Mouse (Mus musculus) hindbrain, embryonic 14.5 days (tissue): ENCODE results near the gene Pard3b. TPM values are rescaled to one million over a fixed set of nuclear protein-coding genes. Genes with fewer than 3 reads are reported as not detected.

Experiments
- ATAC-seq: fragments of 200-750 bp; cut with Nextera tagmentation; 2 replicates; pipeline ENCODE4 v1.8.0; 2017; ENCODE audit warnings: moderate number of reproducible peaks, mild to moderate bottlenecking, moderate TSS enrichment, moderate library complexity; ENCODE audit not compliant: low FRiP score
- DNase-seq: peaks from one replicate; pipeline ENCODE4 v3.0.0-alpha.2; 2015; ENCODE audit warnings: low spot score
- H3K27ac ChIP-seq: fragments of 300-500 bp; sonication (generic); 2 replicates; pipeline ENCODE4 v1.5.1; 2014; ENCODE audit warnings: mild to moderate bottlenecking, moderate library complexity
- H3K27me3 ChIP-seq: fragments of 300-500 bp; sonication (generic); 2 replicates; pipeline ENCODE4 v1.6.1; 2014; ENCODE audit warnings: mild to moderate bottlenecking, low read length, mixed read lengths; ENCODE audit not compliant: control insufficient read depth, insufficient read depth
- H3K36me3 ChIP-seq: fragments of 300-500 bp; sonication (generic); replicated peaks from 2 replicates; pipeline ENCODE4 v1.6.1; 2014; ENCODE audit not compliant: control insufficient read depth, insufficient read depth
- H3K4me1 ChIP-seq: fragments of 300-500 bp; sonication (generic); replicated peaks from 2 replicates; pipeline ENCODE4 v1.6.1; 2014; ENCODE audit warnings: antibody characterized with exemption, low read length, mixed read lengths; ENCODE audit not compliant: control insufficient read depth, insufficient read depth
- H3K4me2 ChIP-seq: fragments of 300-500 bp; sonication (generic); replicated peaks from 2 replicates; pipeline ENCODE4 v1.6.1; 2014; ENCODE audit warnings: mild to moderate bottlenecking, moderate library complexity
- H3K4me3 ChIP-seq: fragments of 300-500 bp; sonication (generic); replicated peaks from 2 replicates; pipeline ENCODE4 v1.5.1; 2014; ENCODE audit warnings: mild to moderate bottlenecking, low read length
- H3K9ac ChIP-seq: fragments of 300-500 bp; sonication (generic); 2 replicates; pipeline ENCODE4 v1.6.1; 2014
- H3K9me3 ChIP-seq: fragments of 300-500 bp; sonication (generic); 2 replicates; pipeline ENCODE4 v1.6.1; 2016; ENCODE audit warnings: low read length; ENCODE audit not compliant: control insufficient read depth
- WGBS: fragments of 180-500 bp; shearing (Covaris S2); extraction: QIAGEN DNeasy Blood & Tissue Kit; methylation state at CpG from one replicate; pipeline ENCODE4 v1.1.7; 2014; 5-methylcytosine and 5-hydroxymethylcytosine counted together
- polyA plus RNA-seq: library from polyadenylated mRNA; unstranded; fragments of >200 nt; fragmentation: Nextera tagmentation; extraction: Ambion mirVana; gene quantifications from 2 replicates; pipeline ENCODE4 v1.2.1, GENCODE M21; 2014

Gene Pard3b
- polyA plus RNA-seq, 1 experiment from 2014 or later = 12.3 TPM

GRCm38 (mm10) chr1:62654436-62654835 lies 1015.8 kb downstream of the Pard3b start:
- peaks cover 6% of the 10 kb centered on the region; the same call in 1 of the 2 replicates for H3K4me1 ChIP-seq
- no peak overlapping the region for H3K9ac ChIP-seq
- ATAC-seq (no peak), DNase-seq (no peak)
- 66% methylated on average over 6 of the region's 6 CpGs for WGBS
- H3K36me3 ChIP-seq = no peaks in the 10 kb centered on the region
- H3K27me3 ChIP-seq = no peaks in the 10 kb centered on the region
- no peaks in the 10 kb centered on the region for H3K9me3 ChIP-seq
- H3K27ac ChIP-seq = no peak overlapping the region
- no peak overlapping the region for H3K4me2 ChIP-seq
- H3K4me3 ChIP-seq = no peak overlapping the region

DNA sequence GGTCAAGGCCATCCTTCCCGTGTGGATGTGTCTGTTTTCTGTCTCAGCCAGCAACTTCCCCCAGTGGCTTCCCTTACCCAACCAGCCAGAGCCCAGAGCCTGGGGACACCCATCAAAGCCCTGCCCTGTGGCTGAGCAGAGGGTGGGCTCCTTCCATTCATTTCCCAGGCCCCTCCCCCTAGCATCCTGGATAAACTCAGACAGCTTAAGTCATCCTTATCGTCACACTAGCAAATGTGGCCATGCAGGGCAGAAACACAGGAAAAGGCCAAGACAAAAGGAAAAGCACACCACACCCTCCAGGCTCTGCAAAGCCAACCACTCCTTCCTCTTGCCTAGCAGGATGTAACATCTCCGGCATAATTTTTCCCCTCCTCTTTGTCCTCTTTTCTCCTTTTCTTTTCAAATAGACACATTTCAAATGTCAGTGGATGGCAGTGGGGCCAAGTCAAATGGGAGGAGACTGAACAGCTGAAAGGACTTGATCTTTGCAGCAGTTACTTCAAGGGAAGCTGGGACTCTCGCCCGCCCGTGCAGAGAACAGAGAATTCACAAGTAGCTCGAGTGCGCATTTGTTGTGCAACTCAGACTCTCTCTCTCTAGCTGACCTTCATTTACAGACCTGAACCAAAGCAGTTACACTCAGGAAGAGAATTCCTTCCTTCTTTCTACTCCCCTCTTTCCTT lies 1026.5 kb downstream of the Pard3b start:
- ATAC-seq (peak; percentile 51; the same call in 1 of the 2 replicates), DNase-seq (no peak)
- no peaks in the 10 kb centered on the region for H3K4me1 ChIP-seq
- 34% methylated on average over 8 of the region's 8 CpGs for WGBS
- H3K4me2 ChIP-seq = no peak overlapping the region
- H3K27me3 ChIP-seq = no peaks in the 10 kb centered on the region
- no peak overlapping the region for H3K27ac ChIP-seq
- no peak overlapping the region for H3K9ac ChIP-seq
- no peaks in the 10 kb centered on the region for H3K36me3 ChIP-seq
- H3K9me3 ChIP-seq = no peaks in the 10 kb centered on the region
- H3K4me3 ChIP-seq = no peak overlapping the region

DNA sequence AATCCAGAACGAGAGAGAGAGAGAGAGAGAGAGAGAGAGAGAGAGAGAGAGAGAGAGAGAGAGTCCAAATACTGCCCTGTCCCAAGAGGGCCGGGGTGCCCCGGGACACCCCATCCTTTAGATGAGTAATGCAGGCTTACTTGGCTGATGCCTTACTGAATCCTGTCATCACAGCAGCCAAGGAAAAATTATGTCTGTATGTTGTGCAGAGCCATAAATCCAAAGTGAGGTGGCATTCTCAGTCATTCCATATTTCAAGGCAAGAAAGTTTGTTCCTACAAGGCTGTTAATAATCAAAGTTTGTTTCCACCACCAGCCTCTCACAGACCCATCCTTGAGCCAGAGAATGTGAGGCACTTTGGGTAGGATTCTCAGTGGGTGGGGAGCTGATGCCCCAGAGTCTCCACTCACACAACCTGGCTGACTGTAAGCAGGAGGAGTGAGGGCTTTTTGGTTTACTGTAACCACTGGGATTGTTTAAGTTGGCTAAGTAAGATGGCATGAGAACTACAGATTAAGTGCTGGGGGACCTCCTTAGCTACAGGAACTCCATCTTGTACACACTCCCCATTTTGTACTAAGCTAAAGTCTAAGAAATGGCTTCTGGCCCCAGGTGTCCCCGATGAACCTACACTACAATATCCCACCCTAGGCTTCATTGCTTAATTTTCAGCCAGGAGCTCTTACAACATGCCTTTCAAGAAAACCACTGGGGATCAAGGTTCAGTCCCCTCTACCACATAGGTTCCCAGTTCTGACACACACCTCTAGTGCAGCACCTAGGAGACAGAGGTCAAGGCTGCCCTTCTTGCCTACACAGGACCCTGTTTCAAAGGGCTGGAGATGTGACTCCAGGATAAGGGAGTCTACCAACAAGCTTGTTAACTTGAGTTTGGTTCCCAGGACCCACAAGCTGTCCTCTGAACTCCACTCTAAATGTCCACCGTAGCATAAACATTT lies 1027.4 kb downstream of the Pard3b start:
- no peaks in the 10 kb centered on the region for H3K36me3 ChIP-seq
- no peak overlapping the region for H3K4me3 ChIP-seq
- DNase-seq (no peak), ATAC-seq (no peak)
- H3K9me3 ChIP-seq = no peaks in the 10 kb centered on the region
- H3K4me2 ChIP-seq = no peak overlapping the region
- H3K27me3 ChIP-seq = no peaks in the 10 kb centered on the region
- H3K27ac ChIP-seq = no peak overlapping the region
- WGBS = 87% methylated on average over 5 of the region's 5 CpGs
- no peaks in the 10 kb centered on the region for H3K4me1 ChIP-seq
- H3K9ac ChIP-seq = no peak overlapping the region

- H3K4me1 ChIP-seq = no peaks in the 10 kb centered on the region
- no peaks in the 10 kb centered on the region for H3K27me3 ChIP-seq
- H3K4me3 ChIP-seq = no peak overlapping the region
- H3K9me3 ChIP-seq = no peaks in the 10 kb centered on the region
- no peak overlapping the region for H3K9ac ChIP-seq
- no peak overlapping the region for H3K4me2 ChIP-seq
- H3K27ac ChIP-seq = no peak overlapping the region
- H3K36me3 ChIP-seq = no peaks in the 10 kb centered on the region
- ATAC-seq (no peak), DNase-seq (no peak)
- WGBS = 92% methylated on average over 5 of the region's 5 CpGs
These were observed 1028.2 kb downstream of the Pard3b start for GRCm38 (mm10) chr1:62666780-62667179.

DNA sequence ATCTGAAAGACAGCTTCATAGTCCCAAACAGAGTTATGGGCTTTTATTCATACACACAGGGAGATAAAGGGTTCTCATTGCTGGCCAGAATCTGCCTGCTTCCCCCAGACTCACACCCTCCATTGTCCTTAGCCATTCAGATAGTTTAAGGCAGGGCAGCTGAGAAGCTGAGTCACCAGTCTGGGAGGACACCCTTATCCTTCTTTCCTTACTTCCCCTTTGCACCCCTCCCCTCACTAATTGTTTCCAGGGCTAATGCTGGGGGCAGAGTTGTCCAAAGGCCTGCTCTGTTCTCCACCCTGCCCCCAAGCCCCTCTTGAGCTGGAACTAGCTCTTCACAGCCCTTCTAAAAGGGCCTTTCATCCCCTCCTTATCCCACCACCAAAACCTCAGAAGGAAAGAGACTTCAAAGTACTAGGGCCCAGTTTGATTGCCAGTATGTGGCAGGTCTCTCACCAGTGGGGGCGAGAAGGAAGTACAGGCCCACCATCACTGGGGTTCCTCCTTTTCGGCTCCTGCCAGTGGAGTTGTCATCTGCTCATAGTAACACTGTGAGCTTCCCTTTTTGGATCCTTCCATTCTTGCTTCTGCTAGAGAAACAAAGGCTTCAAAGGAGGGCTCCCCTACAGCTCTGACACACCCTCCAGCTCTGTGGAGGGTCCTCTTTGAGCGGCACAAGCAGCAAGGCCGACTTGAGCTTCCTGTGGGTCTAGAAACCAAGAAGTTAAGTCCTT lies 1040.2 kb downstream of the Pard3b start:
- Histone ChIP-seq H3K4me2 (no peak overlapping the region), H3K27me3 (no peaks in the 10 kb centered on the region), H3K27ac (no peak overlapping the region), H3K4me3 (no peak overlapping the region), H3K9ac (no peak overlapping the region), H3K9me3 (no peaks in the 10 kb centered on the region), H3K4me1 (0 out of 2 replicates have a peak, but pooled peaks cover 9% of the 10 kb centered on the region), H3K36me3 (no peaks in the 10 kb centered on the region)
- DNase-seq (no peak), ATAC-seq (no peak)
- WGBS = 40% methylated on average over 4 of the region's 4 CpGs

DNA sequence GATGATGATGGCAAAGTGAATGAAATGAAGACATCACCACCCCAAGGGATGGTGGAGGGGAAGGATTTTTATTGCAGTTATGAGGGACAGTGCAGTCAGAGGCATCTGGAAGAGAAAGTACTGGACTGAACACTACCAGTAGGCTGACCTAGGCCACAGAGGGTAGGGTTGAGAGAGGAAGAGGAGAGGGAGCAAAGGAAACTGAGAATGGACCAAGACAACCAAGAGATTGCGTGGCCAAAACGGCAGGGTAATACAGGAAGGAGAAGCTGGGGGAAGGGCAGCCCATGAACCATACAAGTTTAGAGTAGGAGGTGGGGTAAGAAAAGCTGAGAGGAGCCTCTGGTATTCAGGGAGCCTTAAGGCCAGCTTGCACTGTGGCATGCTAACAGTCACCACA lies 1040.8 kb downstream of the Pard3b start:
- no peak overlapping the region for H3K4me2 ChIP-seq

DNA sequence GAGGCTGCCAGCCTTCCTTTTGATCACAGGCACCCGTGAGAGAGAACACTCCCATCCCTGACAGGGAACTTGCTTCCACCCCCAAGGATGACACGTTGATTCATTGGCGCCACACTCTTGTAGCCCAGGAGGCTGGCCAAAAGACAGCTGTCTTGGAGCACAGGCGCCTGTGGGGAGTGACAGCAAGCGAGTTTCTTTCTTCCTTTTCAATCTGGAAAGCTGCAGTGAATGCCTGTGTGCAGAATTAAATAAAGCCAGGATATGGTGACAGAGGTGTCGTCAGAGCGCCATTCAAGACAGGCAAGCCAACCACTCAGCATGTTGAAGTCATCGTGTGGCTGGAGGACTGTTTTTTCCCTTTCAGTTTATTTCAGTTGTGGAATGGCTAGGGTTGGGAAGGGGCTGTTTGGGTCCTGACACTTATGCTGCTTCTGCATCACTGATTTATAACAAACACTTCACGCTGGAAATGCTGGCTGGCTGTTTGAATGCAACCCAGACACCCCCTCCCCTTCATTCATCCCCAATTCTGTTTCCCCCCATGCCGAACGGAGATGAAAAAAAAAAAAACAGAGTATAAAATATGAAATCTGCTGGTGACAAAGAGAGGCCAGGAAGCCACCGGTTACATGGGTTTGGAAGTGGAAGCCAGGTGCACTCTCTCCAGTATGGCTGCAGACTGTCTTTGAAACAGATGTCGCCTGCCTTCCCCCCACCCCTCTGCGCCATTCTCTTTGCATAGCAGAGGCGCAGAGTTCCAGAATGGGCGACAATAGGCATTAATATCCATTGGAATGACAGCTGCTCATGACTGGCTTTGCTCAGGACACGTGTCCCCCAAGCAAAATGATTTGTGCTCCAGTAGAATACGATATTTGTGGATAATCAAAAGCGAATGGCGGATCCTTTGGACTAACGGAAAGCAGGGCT lies 1044.1 kb downstream of the Pard3b start:
- Histone ChIP-seq H3K36me3 (no peaks in the 10 kb centered on the region), H3K9ac (no peak overlapping the region), H3K4me1 (0 out of 2 replicates have a peak, but pooled peaks cover 9% of the 10 kb centered on the region), H3K4me2 (peak overlapping the region; percentile 36), H3K27me3 (no peaks in the 10 kb centered on the region), H3K27ac (peak overlapping the region; percentile 58), H3K9me3 (no peaks in the 10 kb centered on the region), H3K4me3 (no peak overlapping the region)
- peak; percentile 68; the same call in 1 of the 2 replicates for ATAC-seq
- DNase-seq = no peak
- 22% methylated on average over 21 of the region's 21 CpGs for WGBS

More for the DNA sequence above, 1040.8 kb downstream of the Pard3b start:
- Histone ChIP-seq H3K36me3 (no peaks in the 10 kb centered on the region), H3K4me1 (0 out of 2 replicates have a peak, but pooled peaks cover 9% of the 10 kb centered on the region), H3K9me3 (no peaks in the 10 kb centered on the region), H3K9ac (no peak overlapping the region), H3K27me3 (no peaks in the 10 kb centered on the region), H3K4me3 (no peak overlapping the region), H3K27ac (no peak overlapping the region)
- ATAC-seq (no peak), DNase-seq (no peak)
- WGBS = 87% methylated on average over 2 of the region's 2 CpGs

DNA sequence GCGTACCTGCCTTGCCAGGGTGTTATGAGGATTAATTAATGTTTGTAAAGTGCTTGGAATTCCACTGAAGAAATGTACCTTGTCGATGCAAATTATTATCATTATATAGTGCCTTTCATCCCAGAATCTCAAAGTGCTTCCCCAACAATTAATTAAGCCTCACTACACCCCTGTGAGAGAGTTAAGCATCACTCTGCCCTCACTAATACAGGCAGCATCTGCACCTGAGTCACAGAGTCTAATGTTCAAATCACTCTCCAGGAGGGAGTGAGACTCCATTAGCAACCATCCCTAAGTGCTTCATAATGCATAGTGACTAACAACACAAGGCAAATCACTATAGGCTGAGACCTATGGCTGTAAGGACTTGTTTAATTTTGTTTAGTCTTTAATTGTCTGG lies 1044.9 kb downstream of the Pard3b start:
- Histone ChIP-seq H3K36me3 (no peaks in the 10 kb centered on the region), H3K9me3 (no peaks in the 10 kb centered on the region), H3K27ac (no peak overlapping the region), H3K4me1 (0 out of 2 replicates have a peak, but pooled peaks cover 9% of the 10 kb centered on the region), H3K4me3 (no peak overlapping the region), H3K4me2 (no peak overlapping the region; the same call in 1 of the 2 replicates), H3K27me3 (no peaks in the 10 kb centered on the region), H3K9ac (no peak overlapping the region)
- DNase-seq (no peak), ATAC-seq (no peak)
- 74% methylated on average over 2 of the region's 2 CpGs for WGBS
